Mouse (Mus musculus): Measurements from ENCODE around the gene Cfap61.

GRCm38 (mm10) chr2:146197947-146198346 lies 263.4 kb downstream of the Cfap61 start:
- TF ChIP-seq CTCF (IDR thresholded peaks at IDR 0.05; ENCODE audit: low read depth, low read length) (no peak), GATA1 (IDR thresholded peaks at IDR 0.05; ENCODE audit: borderline replicate concordance, low read length) (no peak), GATA2 (IDR thresholded peaks at IDR 0.05; ENCODE audit: borderline replicate concordance, low read depth, low read length) (no peak), TAL1 (conservative IDR thresholded peaks at IDR 0.05; ENCODE audit: low read depth, low read length) (no peak)
